Mouse (Mus musculus): Measurements from ENCODE around the gene Cpne6.
A peak's percentile ranks its signal among the peaks of the same experiment; 100 is the strongest.

Gene Cpne6

DNA sequence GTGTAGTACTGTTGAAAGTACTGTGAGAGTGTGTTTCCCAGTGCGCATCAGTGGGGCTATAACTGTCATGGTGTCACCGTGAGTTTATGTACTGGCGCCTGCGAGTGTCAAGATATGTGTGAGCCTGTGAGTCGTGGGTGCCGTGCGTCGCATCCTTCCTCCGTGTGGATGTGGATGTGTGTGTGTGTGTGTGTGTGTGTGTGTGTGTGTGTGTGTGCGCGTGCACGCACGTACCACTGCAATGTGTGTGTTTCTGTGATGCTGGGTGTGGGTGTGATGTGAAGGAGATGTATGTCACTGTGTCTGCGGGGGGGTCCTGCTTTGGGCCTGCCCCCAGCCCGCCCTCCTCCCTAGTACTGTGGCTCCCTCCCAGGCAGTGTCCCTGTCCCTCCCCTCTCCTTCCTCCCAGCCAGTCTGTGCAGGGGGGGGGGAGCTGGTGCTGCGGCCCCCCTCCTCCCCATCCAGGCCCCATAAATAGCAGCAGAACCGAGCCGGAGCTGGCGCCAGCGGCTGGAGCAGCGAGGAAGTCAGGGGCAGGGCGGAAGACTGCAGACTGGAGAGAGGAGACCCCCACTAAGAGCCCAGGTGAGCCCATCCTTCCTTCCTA, at the start of gene Cpne6:
Gene Cpne6, plus strand, starts transcription at position 321 of the 607 bp plus-strand sequence.
- DNase-seq (ENCODE audit: low read depth) = no peak

- no peak for DNase-seq (ENCODE audit: low read depth)
Measured at GRCm38 (mm10) chr14:55461757-55462156, 48.5 kb upstream of the Cpne6 start.

DNA sequence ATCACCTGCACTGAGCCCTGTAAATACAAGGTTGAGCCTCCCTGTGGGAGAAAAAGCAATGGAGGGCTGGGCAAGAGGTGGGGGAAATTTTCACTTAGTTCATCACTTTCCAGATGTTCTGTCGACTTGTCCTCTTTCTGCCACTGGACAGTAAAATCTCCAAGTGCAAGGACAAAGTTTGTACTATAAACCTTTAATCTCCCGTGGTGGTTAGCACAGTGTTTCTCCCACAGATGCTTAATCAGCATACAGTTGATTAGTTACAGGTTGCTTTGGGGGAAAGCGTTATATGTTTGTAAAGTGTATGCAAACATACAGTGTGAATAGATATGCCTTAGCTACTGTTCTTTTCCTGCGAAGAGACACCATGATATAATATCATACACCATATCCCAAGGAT, 43.8 kb upstream of the Cpne6 start:
- DNase-seq (ENCODE audit: low read depth) = no peak

GRCm38 (mm10) chr14:55467108-55467507, 43.1 kb upstream of the Cpne6 start:
- no peak for DNase-seq (ENCODE audit: low read depth)

DNA sequence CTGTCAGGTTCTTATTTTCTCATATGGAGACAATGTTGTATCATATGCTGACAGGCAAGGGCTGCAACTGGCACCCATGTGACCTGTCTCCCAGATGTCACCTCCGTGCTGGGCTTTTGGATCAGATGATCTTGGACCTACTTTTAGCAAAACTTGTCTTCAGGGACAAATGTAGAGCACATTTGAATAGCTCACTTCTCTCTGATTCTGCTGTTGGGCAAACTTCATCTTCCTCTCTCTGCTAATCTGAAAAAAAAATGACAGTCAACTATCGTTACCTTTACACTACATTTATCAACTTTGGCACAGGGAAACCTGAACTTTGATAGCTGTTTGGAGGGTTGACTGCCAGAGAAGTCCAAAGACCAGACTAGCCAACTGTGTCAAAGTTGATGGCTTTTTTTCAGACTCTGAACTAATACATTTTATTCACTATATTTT, 41.9 kb upstream of the Cpne6 start:
- no peak for DNase-seq (ENCODE audit: low read depth)

- no peak for DNase-seq (ENCODE audit: low read depth)
Measured at GRCm38 (mm10) chr14:55469041-55469440, 41.2 kb upstream of the Cpne6 start.

DNA sequence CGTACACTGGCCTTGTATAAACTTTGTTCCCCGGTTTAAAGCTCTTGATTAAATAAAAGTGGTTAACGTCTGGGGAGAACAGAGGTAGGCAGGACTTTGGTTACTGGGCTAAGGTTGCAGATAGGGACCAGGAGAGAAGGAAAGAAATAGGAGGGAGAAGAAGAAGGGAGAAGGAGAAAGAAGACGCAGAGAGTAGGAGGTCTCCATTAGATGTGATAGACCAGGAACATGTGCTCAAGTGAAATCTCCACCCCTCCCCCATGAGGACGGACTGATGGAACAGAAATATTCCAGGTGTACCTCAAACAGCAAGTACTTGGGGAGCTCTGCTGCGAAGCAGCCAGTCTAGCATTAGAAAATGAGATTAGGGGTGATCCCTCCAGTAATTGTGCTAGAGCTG, 40.4 kb upstream of the Cpne6 start:
- no peak for DNase-seq (ENCODE audit: low read depth)

GRCm38 (mm10) chr14:55470806-55471205, 39.4 kb upstream of the Cpne6 start:
- no peak for DNase-seq (ENCODE audit: low read depth)

DNA sequence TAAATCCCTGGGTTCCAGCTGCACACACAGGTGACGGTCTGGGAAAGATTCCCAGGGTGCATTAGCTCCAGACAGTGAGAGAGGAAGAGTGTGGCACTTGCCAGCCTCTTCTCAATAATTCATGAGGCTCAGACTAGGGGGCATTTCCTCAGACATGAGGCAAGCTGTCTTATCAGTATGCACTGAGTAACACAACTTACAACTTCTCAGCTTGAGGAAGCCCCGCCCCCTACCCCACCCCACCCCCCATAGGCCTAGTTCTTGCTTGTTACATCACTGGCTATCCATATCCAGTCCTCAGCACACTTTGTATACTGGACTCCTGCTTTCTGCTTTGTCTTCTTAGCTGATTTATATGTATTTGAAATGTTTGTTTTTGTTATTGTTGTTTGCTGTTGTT, 34.6 kb upstream of the Cpne6 start:
- DNase-seq (ENCODE audit: low read depth) = no peak

DNA sequence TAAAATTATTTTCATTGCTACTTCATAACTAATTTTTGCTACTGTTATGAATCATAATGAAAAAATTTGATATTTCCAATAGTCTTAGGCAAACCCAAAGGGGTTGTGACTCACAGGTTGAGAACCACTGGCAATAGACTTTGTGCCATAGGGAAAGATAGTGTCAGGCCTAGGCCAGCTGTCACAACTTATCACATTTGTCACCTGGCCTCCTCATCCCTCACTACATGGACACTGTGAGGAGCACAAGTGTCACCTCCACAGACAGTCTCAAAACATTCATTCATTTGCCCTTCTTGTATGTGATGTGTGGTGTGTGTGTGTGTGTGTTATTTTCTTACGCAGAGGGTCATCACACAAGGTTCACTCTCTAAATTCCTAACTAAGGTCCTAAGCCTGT, 32.8 kb upstream of the Cpne6 start:
- DNase-seq (ENCODE audit: low read depth) = no peak

- DNase-seq (ENCODE audit: low read depth) = no peak
Measured at GRCm38 (mm10) chr14:55477829-55478228, 32.4 kb upstream of the Cpne6 start.

DNA sequence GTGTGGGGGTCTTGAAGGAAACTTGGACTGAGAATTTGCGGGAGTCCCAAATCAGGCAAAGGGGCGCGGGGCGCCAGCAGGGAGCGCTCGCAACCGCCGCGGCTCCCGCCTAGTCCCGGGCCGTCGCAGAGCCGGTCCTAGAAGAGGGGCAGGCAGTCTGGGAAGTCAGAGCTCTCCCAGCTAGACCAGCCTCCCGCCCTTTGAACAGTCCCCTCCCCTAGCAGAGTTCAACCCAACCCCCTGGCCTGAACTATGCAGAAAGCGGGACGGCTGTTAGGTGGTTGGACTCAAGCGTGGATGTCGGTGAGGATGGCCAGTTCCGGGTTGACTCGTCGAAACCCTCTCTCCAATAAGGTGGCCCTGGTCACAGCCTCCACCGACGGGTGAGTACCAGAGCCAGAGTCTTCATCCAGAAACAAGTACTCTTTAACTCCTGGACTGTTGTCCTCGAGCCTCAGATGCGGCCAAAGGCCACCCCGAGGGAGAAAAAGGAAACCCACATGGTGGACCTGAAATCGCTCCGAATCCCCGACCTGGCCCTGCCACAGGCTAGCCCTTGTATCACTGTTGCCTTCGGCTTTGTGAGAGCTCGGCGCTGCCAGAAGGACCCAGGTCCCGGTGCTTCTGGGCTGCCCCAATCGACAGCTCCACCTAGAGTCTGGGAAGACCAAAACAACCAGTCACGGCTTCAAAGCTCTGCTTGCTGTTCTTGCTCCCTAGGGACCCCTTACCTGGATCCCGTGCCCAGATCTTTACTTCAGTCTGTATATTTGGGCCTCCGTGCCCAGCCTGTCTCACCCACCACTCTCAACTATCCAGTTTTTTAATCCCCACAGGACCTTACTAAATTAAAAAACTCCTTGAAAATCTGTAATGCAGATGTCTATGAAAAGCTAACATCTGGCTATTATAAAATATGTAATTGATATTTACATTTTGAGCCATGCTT, 31.3 kb upstream of the Cpne6 start, which contains the start of gene Dhrs4:
Gene Dhrs4, plus strand, starts transcription at position 108 of the 949 bp plus-strand sequence.
- DNase-seq (ENCODE audit: low read depth) = peak; percentile 87

GRCm38 (mm10) chr14:55479629-55480028, 30.6 kb upstream of the Cpne6 start:
- no peak for DNase-seq (ENCODE audit: low read depth)

DNA sequence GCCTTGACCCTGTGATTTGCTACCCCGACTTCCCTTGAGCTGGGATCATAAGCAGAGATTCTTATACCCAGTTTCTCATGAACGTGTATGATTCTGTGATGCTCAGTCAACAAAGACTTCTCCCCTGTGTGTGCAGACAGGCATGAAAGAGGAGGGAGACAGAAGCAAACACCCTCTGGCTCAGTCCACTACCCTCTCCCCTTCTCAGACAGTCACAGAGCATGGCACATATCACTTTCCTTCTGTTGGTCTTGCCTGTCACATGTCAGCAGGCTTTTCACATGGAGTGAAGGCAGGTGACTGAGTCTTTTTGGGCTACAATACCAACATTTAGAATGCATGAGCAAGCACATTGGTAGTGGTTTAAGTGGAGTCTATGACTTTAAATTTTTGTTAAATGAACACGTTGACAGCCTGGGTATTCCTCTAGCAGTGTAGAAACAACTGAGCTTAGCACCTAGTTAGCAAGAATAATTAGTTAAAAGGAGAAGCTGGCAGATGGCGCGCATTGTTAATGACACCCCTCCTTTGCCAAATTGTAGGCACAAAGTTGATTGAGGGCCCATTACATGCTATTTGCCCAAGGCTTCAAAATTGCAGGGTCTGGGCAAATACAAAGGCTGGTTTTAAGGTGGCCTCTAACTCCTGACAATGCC, 25.7 kb upstream of the Cpne6 start:
- no peak for DNase-seq (ENCODE audit: low read depth)

- no peak for DNase-seq (ENCODE audit: low read depth)
Measured at GRCm38 (mm10) chr14:55486836-55487235, 23.4 kb upstream of the Cpne6 start.

GRCm38 (mm10) chr14:55490361-55491201, 19.7 kb upstream of the Cpne6 start, which contains the start of gene Carmil3:
TSS of gene Carmil3 (plus strand) at chr14:55490651.
- peak; percentile 72 for DNase-seq (ENCODE audit: low read depth)

DNA sequence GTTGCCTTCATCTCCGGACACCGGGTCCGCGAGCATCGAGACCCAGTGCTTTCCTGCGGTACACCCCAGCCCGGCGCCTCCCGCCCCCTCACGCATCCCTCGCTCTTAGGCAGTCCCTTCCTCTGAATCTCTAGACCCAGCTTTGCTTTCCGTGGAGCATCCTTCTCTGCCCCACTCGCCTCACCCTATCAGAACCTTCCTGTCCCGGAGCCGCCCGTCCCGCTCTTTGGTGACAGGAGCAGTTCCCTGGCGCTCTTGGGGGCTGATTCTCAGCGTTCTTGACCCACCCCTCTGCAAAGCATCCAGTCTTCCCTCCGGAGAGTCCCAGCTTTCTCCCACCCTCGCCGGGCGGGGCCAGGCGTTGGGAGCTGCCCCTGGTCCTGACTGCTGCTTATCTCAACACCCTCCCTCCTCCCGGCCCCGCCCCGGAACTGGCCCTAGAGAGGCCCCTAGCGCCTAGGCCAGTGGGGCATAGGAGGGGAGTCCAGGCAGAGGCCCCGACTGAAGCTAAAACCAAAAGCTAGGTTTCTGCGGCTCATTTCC, 18.9 kb upstream of the Cpne6 start:
- peak; percentile 43 for DNase-seq (ENCODE audit: low read depth)

GRCm38 (mm10) chr14:55492103-55492502, 18.1 kb upstream of the Cpne6 start:
- no peak for DNase-seq (ENCODE audit: low read depth)

- no peak for DNase-seq (ENCODE audit: low read depth)
Measured at GRCm38 (mm10) chr14:55495509-55496240, 14.6 kb upstream of the Cpne6 start.

GRCm38 (mm10) chr14:55496761-55497448, 13.3 kb upstream of the Cpne6 start:
- peak; percentile 25 for DNase-seq (ENCODE audit: low read depth)
